Mouse (Mus musculus) lung, postnatal 0 days (tissue): ENCODE results near the gene Ces1h. TPM values are rescaled to one million over a fixed set of nuclear protein-coding genes. Genes with fewer than 3 reads are reported as not detected.

Source experiments
- ATAC-seq: fragments of 200-750 bp; cut with Nextera tagmentation; 2 replicates; pipeline ENCODE4 v1.8.0; 2017; ENCODE audit warnings: moderate library complexity
- DNase-seq: peaks from one replicate; pipeline ENCODE4 v3.0.0-alpha.2; 2016; ENCODE audit warnings: low spot score
- H3K27ac ChIP-seq: fragments of 300-500 bp; sonication (generic); 2 replicates; pipeline ENCODE4 v1.5.1; 2014; ENCODE audit warnings: antibody characterized with exemption, mild to moderate bottlenecking, low read length, mixed read lengths
- H3K27me3 ChIP-seq: fragments of 300-500 bp; sonication (generic); replicated peaks from 2 replicates; pipeline ENCODE4 v1.6.1; 2014; ENCODE audit warnings: low read length, mixed read lengths; ENCODE audit not compliant: insufficient read depth
- H3K36me3 ChIP-seq: fragments of 300-500 bp; sonication (generic); 2 replicates; pipeline ENCODE4 v1.6.1; 2014; ENCODE audit warnings: low read length, mixed read lengths; ENCODE audit not compliant: insufficient read depth
- H3K4me1 ChIP-seq: fragments of 300-500 bp; sonication (generic); 2 replicates; pipeline ENCODE4 v1.6.1; 2014; ENCODE audit warnings: antibody characterized with exemption, low read depth, low read length, mixed read lengths; ENCODE audit not compliant: insufficient read depth
- H3K4me2 ChIP-seq: fragments of 300-500 bp; sonication (generic); replicated peaks from 2 replicates; pipeline ENCODE4 v1.6.1; 2014; ENCODE audit warnings: low read depth, mild to moderate bottlenecking, low read length, moderate library complexity, mixed read lengths
- H3K4me3 ChIP-seq: fragments of 300-500 bp; sonication (generic); 2 replicates; pipeline ENCODE4 v1.5.1; 2014; ENCODE audit warnings: low read depth, low read length
- H3K9ac ChIP-seq: fragments of 300-500 bp; sonication (generic); replicated peaks from 2 replicates; pipeline ENCODE4 v1.6.1; 2014; ENCODE audit warnings: low read depth, mild to moderate bottlenecking
- H3K9me3 ChIP-seq: fragments of 300-500 bp; sonication (generic); 2 replicates; pipeline ENCODE4 v1.6.1; 2016; ENCODE audit warnings: low read length, mixed read lengths
- CTCF ChIP-seq: IDR thresholded peaks from 2 replicates; pipeline ENCODE4 v1.5.1; 2016; ENCODE audit warnings: antibody characterized with exemption, mild to moderate bottlenecking
- EP300 ChIP-seq: IDR thresholded peaks from 2 replicates; pipeline ENCODE4 v1.6.1; 2016; ENCODE audit warnings: antibody characterized with exemption, mild to moderate bottlenecking, control low read depth
- WGBS: fragments of 180-500 bp; shearing (Covaris S2); extraction: QIAGEN DNeasy Blood & Tissue Kit; methylation state at CpG from one replicate; pipeline ENCODE4 v1.1.7; 2014; 5-methylcytosine and 5-hydroxymethylcytosine counted together
- polyA plus RNA-seq: library from polyadenylated mRNA; unstranded; fragments of >200 nt; fragmentation: Nextera tagmentation; extraction: Ambion mirVana; gene quantifications from 2 replicates; pipeline ENCODE4 v1.2.1, GENCODE M21; 2015

Gene Ces1h
- polyA plus RNA-seq, 1 experiment from 2014 or later, result not detected

DNA sequence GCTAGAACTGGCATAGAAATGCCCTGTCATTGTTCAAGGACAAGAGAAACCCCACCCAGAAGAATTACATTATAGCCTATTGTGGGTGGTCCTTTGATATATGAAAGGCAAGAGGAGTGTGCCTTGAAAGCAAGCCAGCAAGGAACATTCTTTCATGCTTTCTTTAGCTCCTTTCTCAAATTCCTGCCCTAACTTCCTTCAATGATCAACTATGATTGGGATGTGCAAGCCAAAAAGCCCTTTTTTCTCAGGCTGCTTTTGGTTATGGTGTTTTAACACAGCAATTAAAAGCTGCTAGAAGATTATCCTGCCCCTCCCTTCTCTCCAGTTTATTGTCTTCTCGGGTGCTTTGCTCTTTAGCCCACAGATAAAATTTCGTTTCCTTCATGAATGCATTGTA lies 10.0 kb downstream of the Ces1h start:
- H3K4me2 ChIP-seq, result no peak overlapping the region
- DNase-seq (no peak), ATAC-seq (no peak)
- no peak for TF ChIP-seq EP300
- no peak for TF ChIP-seq CTCF
- no peak overlapping the region for H3K27ac ChIP-seq
- 45% methylated on average over 2 of the region's 2 CpGs for WGBS
- H3K4me3 ChIP-seq, result no peak overlapping the region
- H3K9ac ChIP-seq, result no peak overlapping the region
- H3K9me3 ChIP-seq, result no peaks in the 10 kb centered on the region
- no peaks in the 10 kb centered on the region for H3K36me3 ChIP-seq
- H3K27me3 ChIP-seq, result no peaks in the 10 kb centered on the region
- H3K4me1 ChIP-seq, result no peaks in the 10 kb centered on the region

- H3K4me2 ChIP-seq, result no peak overlapping the region
- no peaks in the 10 kb centered on the region for H3K27me3 ChIP-seq
- H3K4me1 ChIP-seq, result no peaks in the 10 kb centered on the region
- H3K27ac ChIP-seq, result no peak overlapping the region
- TF ChIP-seq EP300 (no peak), CTCF (no peak)
- no peak overlapping the region for H3K9ac ChIP-seq
- no peak overlapping the region for H3K4me3 ChIP-seq
- no peaks in the 10 kb centered on the region for H3K9me3 ChIP-seq
- ATAC-seq (no peak), DNase-seq (no peak)
- no peaks in the 10 kb centered on the region for H3K36me3 ChIP-seq
Observed at GRCm38 (mm10) chr8:93360113-93360512, 19.4 kb downstream of the Ces1h start.

DNA sequence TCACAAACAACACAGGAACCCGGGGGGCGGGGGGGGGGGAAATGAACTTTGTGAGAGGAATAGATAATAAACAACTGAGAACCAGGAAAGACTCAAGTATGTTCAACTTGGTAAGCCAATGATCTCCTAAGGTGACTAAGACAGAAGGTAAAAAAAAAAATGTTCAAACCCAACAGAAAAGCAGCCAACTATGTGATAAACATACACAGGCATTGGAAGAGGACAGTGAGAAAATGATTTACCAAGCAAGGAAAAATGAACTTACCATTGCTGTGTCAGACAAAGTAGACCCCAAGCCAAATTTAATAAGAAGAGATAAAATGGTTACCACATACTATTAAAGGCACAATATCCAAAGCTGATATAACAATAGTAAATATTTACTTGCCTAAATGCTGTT lies 40.0 kb downstream of the Ces1h start:
- no peaks in the 10 kb centered on the region for H3K27me3 ChIP-seq
- TF ChIP-seq CTCF (no peak), EP300 (no peak)
- DNase-seq (no peak), ATAC-seq (no peak)
- H3K36me3 ChIP-seq, result no peaks in the 10 kb centered on the region
- H3K9me3 ChIP-seq, result no peaks in the 10 kb centered on the region
- WGBS, result 53% methylated on average over 2 of the region's 2 CpGs
- H3K4me2 ChIP-seq, result no peak overlapping the region
- H3K9ac ChIP-seq, result no peak overlapping the region
- H3K4me3 ChIP-seq, result no peak overlapping the region
- H3K27ac ChIP-seq, result no peak overlapping the region
- no peaks in the 10 kb centered on the region for H3K4me1 ChIP-seq

- no peaks in the 10 kb centered on the region for H3K4me1 ChIP-seq
Observed at GRCm38 (mm10) chr8:93337207-93337606, 42.3 kb downstream of the Ces1h start, which contains the start of gene Ces1g. TSS of gene Ces1g (minus strand) at chr8:93337308.

DNA sequence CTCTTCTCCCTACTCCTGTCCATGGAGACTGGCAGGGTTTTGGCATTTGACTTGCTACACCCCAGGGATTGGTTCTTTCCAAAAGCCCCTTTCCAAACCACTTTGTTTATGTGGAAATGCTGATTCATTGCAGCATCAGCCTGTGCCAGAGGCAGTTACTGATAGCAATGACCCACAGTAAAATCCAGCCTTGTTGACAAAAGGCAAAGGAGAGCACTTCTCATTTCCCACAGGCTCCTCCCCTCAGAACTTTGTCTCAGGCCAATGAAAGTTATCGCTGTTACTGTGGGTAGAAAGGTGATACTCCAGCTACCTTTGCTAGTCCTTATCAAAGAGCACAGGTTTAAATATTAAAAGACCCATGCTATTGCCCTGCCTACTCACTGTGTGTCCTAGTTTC lies 46.8 kb downstream of the Ces1h start:
- no peak overlapping the region for H3K4me3 ChIP-seq
- no peaks in the 10 kb centered on the region for H3K27me3 ChIP-seq
- no peak overlapping the region for H3K27ac ChIP-seq
- 50% methylated on average over 1 of the region's 1 CpGs for WGBS
- H3K36me3 ChIP-seq, result no peaks in the 10 kb centered on the region
- no peaks in the 10 kb centered on the region for H3K9me3 ChIP-seq
- DNase-seq (peak; percentile 59), ATAC-seq (peak; percentile 80)
- H3K4me2 ChIP-seq, result no peak overlapping the region
- no peak for TF ChIP-seq CTCF
- peak; percentile 58 for TF ChIP-seq EP300
- H3K4me1 ChIP-seq, result no peaks in the 10 kb centered on the region
- H3K9ac ChIP-seq, result no peak overlapping the region

More at GRCm38 (mm10) chr8:93337207-93337606, 42.3 kb downstream of the Ces1h start, which contains the start of gene Ces1g:
- H3K27me3 ChIP-seq, result no peaks in the 10 kb centered on the region
- 17% methylated on average over 3 of the region's 3 CpGs for WGBS
- H3K27ac ChIP-seq, result no peak within 1 kb of the TSS
- no peaks in the 10 kb centered on the region for H3K9me3 ChIP-seq
- DNase-seq, result peak; percentile 25
- no peak within 1 kb of the TSS for H3K9ac ChIP-seq
- no peak within 1 kb of the TSS for H3K4me3 ChIP-seq
- ATAC-seq, result no peak
- no peak within 1 kb of the TSS for H3K4me2 ChIP-seq
- H3K36me3 ChIP-seq, result no peaks in the 10 kb centered on the region
- TF ChIP-seq CTCF (no peak), EP300 (no peak)

GRCm38 (mm10) chr8:93331151-93331550 lies 48.4 kb downstream of the Ces1h start:
- H3K4me3 ChIP-seq, result no peak overlapping the region
- H3K4me2 ChIP-seq, result no peak overlapping the region
- ATAC-seq (no peak), DNase-seq (no peak)
- no peaks in the 10 kb centered on the region for H3K9me3 ChIP-seq
- TF ChIP-seq EP300, result no peak
- TF ChIP-seq CTCF, result no peak
- no peaks in the 10 kb centered on the region for H3K27me3 ChIP-seq
- H3K4me1 ChIP-seq, result no peaks in the 10 kb centered on the region
- no peak overlapping the region for H3K9ac ChIP-seq
- 92% methylated on average over 2 of the region's 2 CpGs for WGBS
- no peaks in the 10 kb centered on the region for H3K36me3 ChIP-seq
- H3K27ac ChIP-seq, result no peak overlapping the region

GRCm38 (mm10) chr8:93325123-93325522 lies 54.4 kb downstream of the Ces1h start:
- WGBS, result 56% methylated on average over 2 of the region's 2 CpGs
- H3K4me2 ChIP-seq, result no peak overlapping the region
- no peaks in the 10 kb centered on the region for H3K9me3 ChIP-seq
- no peak overlapping the region for H3K4me3 ChIP-seq
- no peaks in the 10 kb centered on the region for H3K4me1 ChIP-seq
- no peak overlapping the region for H3K27ac ChIP-seq
- H3K9ac ChIP-seq, result no peak overlapping the region
- TF ChIP-seq EP300 (no peak), CTCF (no peak)
- ATAC-seq, result no peak
- H3K27me3 ChIP-seq, result no peaks in the 10 kb centered on the region
- no peak for DNase-seq
- no peaks in the 10 kb centered on the region for H3K36me3 ChIP-seq
